Mouse (Mus musculus) forebrain, embryonic 12.5 days (tissue): ENCODE results near the gene Snx8. TPM values are rescaled to one million over a fixed set of nuclear protein-coding genes. Genes with fewer than 3 reads are reported as not detected.
"Not testable (repeated sequence)": the region's sequence is repeated elsewhere in the genome, so short reads cannot be mapped to it uniquely, and the experiment has no call there.

Source experiments
- ATAC-seq: fragments of 200-750 bp; cut with Nextera tagmentation; 2 replicates; pipeline ENCODE4 v1.8.0; 2017; ENCODE audit warnings: moderate TSS enrichment; ENCODE audit not compliant: low FRiP score
- H3K27ac ChIP-seq: fragments of 300-500 bp; sonication (generic); 2 replicates; pipeline ENCODE4 v1.5.1; 2016; ENCODE audit warnings: mild to moderate bottlenecking
- H3K27me3 ChIP-seq: fragments of 300-500 bp; sonication (generic); 2 replicates; pipeline ENCODE4 v1.6.1; 2016; ENCODE audit warnings: mild to moderate bottlenecking
- H3K36me3 ChIP-seq: fragments of 300-500 bp; sonication (generic); replicated peaks from 2 replicates; pipeline ENCODE4 v1.6.1; 2016; ENCODE audit warnings: mild to moderate bottlenecking
- H3K4me1 ChIP-seq: fragments of 300-500 bp; sonication (generic); 2 replicates; pipeline ENCODE4 v1.6.1; 2016
- H3K4me2 ChIP-seq: fragments of 300-500 bp; sonication (generic); 2 replicates; pipeline ENCODE4 v1.6.1; 2016; ENCODE audit warnings: mild to moderate bottlenecking, moderate library complexity
- H3K4me3 ChIP-seq: fragments of 300-500 bp; sonication (generic); replicated peaks from 2 replicates; pipeline ENCODE4 v1.5.1; 2016; ENCODE audit warnings: mild to moderate bottlenecking
- H3K9ac ChIP-seq: fragments of 300-500 bp; sonication (generic); 2 replicates; pipeline ENCODE4 v1.6.1; 2016; ENCODE audit warnings: mild to moderate bottlenecking
- H3K9me3 ChIP-seq: fragments of 300-500 bp; sonication (generic); 2 replicates; pipeline ENCODE4 v1.6.1; 2016
- WGBS: fragments of 180-500 bp; shearing (Covaris S2); methylation state at CpG from one replicate; pipeline ENCODE4 v1.1.7; 2016; 5-methylcytosine and 5-hydroxymethylcytosine counted together
- polyA plus RNA-seq: library from polyadenylated mRNA; unstranded; fragments of >200 nt; fragmentation: Nextera tagmentation; extraction: Ambion mirVana; gene quantifications from 2 replicates; pipeline ENCODE4 v1.2.1, GENCODE M21; 2016

Gene Snx8
- polyA plus RNA-seq, 1 experiment from 2014 or later = 20.7 TPM

GRCm38 (mm10) chr5:140379299-140379698 is 9.8 kb downstream of the Snx8 start:
- peaks cover 10% of the 10 kb centered on the region for H3K4me1 ChIP-seq
- WGBS = 84% methylated on average over 6 of the region's 6 CpGs
- H3K9me3 ChIP-seq = no peaks in the 10 kb centered on the region
- H3K27ac ChIP-seq = no peak overlapping the region
- no peak overlapping the region for H3K4me3 ChIP-seq
- H3K36me3 ChIP-seq = no peaks in the 10 kb centered on the region
- no peaks in the 10 kb centered on the region for H3K27me3 ChIP-seq
- no peak overlapping the region for H3K4me2 ChIP-seq
- no peak for ATAC-seq
- no peak overlapping the region for H3K9ac ChIP-seq

GRCm38 (mm10) chr5:140378121-140378853 is 10.8 kb downstream of the Snx8 start:
- Histone ChIP-seq H3K27ac (no peak overlapping the region), H3K4me1 (no peaks in the 10 kb centered on the region; the same call in 1 of the 2 replicates), H3K9ac (no peak overlapping the region), H3K4me2 (no peak overlapping the region), H3K27me3 (no peaks in the 10 kb centered on the region), H3K36me3 (no peaks in the 10 kb centered on the region), H3K4me3 (no peak overlapping the region), H3K9me3 (no peaks in the 10 kb centered on the region)
- WGBS = 93% methylated on average over 6 of the region's 6 CpGs
- ATAC-seq = no peak

GRCm38 (mm10) chr5:140375249-140375829 is 13.7 kb downstream of the Snx8 start:
- 93% methylated on average over 4 of the region's 4 CpGs for WGBS
- no peak overlapping the region for H3K27ac ChIP-seq
- no peaks in the 10 kb centered on the region for H3K9me3 ChIP-seq
- H3K36me3 ChIP-seq = no peaks in the 10 kb centered on the region
- H3K4me1 ChIP-seq = no peaks in the 10 kb centered on the region; the same call in 1 of the 2 replicates
- H3K9ac ChIP-seq = no peak overlapping the region
- H3K4me2 ChIP-seq = no peak overlapping the region
- no peak overlapping the region for H3K4me3 ChIP-seq
- no peaks in the 10 kb centered on the region for H3K27me3 ChIP-seq
- no peak for ATAC-seq

- WGBS = 50% methylated on average over 3 of the region's 3 CpGs
- H3K9ac ChIP-seq = no peak overlapping the region
- H3K27me3 ChIP-seq = no peaks in the 10 kb centered on the region
- no peaks in the 10 kb centered on the region for H3K36me3 ChIP-seq
- no peaks in the 10 kb centered on the region for H3K9me3 ChIP-seq
- H3K27ac ChIP-seq = no peak overlapping the region
- no peak overlapping the region for H3K4me2 ChIP-seq
- H3K4me3 ChIP-seq = no peak overlapping the region
- H3K4me1 ChIP-seq = no peaks in the 10 kb centered on the region; the same call in 1 of the 2 replicates
- ATAC-seq = no peak
These were observed 14.8 kb downstream of the Snx8 start for GRCm38 (mm10) chr5:140374226-140374625.

- no peak for ATAC-seq
- WGBS = 76% methylated on average over 2 of the region's 2 CpGs
These were observed 15.4 kb downstream of the Snx8 start for GRCm38 (mm10) chr5:140373711-140374110.

GRCm38 (mm10) chr5:140371671-140372070 is 17.4 kb downstream of the Snx8 start:
- no peak for ATAC-seq
- Histone ChIP-seq H3K9me3 (no peaks in the 10 kb centered on the region), H3K9ac (no peak overlapping the region), H3K4me2 (no peak overlapping the region), H3K27ac (no peak overlapping the region), H3K4me1 (no peaks in the 10 kb centered on the region; the same call in 1 of the 2 replicates), H3K27me3 (no peaks in the 10 kb centered on the region), H3K4me3 (no peak overlapping the region), H3K36me3 (no peaks in the 10 kb centered on the region)
- WGBS = 95% methylated on average over 3 of the region's 3 CpGs

More at GRCm38 (mm10) chr5:140373711-140374110, 15.4 kb downstream of the Snx8 start:
- Histone ChIP-seq H3K36me3 (no peaks in the 10 kb centered on the region), H3K4me3 (no peak overlapping the region), H3K4me2 (no peak overlapping the region), H3K27ac (no peak overlapping the region), H3K9ac (no peak overlapping the region), H3K27me3 (no peaks in the 10 kb centered on the region), H3K4me1 (no peaks in the 10 kb centered on the region; the same call in 1 of the 2 replicates), H3K9me3 (no peaks in the 10 kb centered on the region)

GRCm38 (mm10) chr5:140370446-140371254 is 18.4 kb downstream of the Snx8 start:
- H3K4me3 ChIP-seq = no peak overlapping the region
- H3K27ac ChIP-seq = no peak overlapping the region
- no peak for ATAC-seq
- H3K9ac ChIP-seq = no peak overlapping the region
- no peak overlapping the region for H3K4me2 ChIP-seq
- H3K4me1 ChIP-seq = no peaks in the 10 kb centered on the region; the same call in 1 of the 2 replicates
- H3K9me3 ChIP-seq = no peaks in the 10 kb centered on the region
- WGBS = 87% methylated on average over 6 of the region's 6 CpGs
- no peaks in the 10 kb centered on the region for H3K27me3 ChIP-seq
- no peaks in the 10 kb centered on the region for H3K36me3 ChIP-seq

- ATAC-seq = no peak
- no peaks in the 10 kb centered on the region for H3K36me3 ChIP-seq
- H3K9ac ChIP-seq = no peak overlapping the region
- H3K4me3 ChIP-seq = no peak overlapping the region
- no peak overlapping the region for H3K27ac ChIP-seq
- 97% methylated on average over 2 of the region's 2 CpGs for WGBS
- no peaks in the 10 kb centered on the region for H3K9me3 ChIP-seq
- no peaks in the 10 kb centered on the region for H3K27me3 ChIP-seq
- H3K4me1 ChIP-seq = no peaks in the 10 kb centered on the region; the same call in 1 of the 2 replicates
- H3K4me2 ChIP-seq = no peak overlapping the region
These were observed 19.6 kb downstream of the Snx8 start for GRCm38 (mm10) chr5:140369466-140369865.

GRCm38 (mm10) chr5:140368926-140369325 is 20.1 kb downstream of the Snx8 start:
- Histone ChIP-seq H3K27ac (no peak overlapping the region), H3K4me1 (no peaks in the 10 kb centered on the region), H3K27me3 (no peaks in the 10 kb centered on the region), H3K9ac (no peak overlapping the region), H3K9me3 (no peaks in the 10 kb centered on the region), H3K36me3 (no peaks in the 10 kb centered on the region), H3K4me2 (no peak overlapping the region), H3K4me3 (no peak overlapping the region)
- no peak for ATAC-seq
- WGBS = 97% methylated on average over 4 of the region's 4 CpGs

- H3K4me2 ChIP-seq, ATAC-seq, H3K9me3 ChIP-seq, H3K4me3 ChIP-seq, H3K27ac ChIP-seq, H3K27me3 ChIP-seq, H3K36me3 ChIP-seq, H3K9ac ChIP-seq, H3K4me1 ChIP-seq: not testable (repeated sequence)
- 83% methylated on average over 2 of the region's 2 CpGs for WGBS
These were observed 20.9 kb downstream of the Snx8 start for GRCm38 (mm10) chr5:140368126-140368525.

- H3K36me3 ChIP-seq = 0 out of 2 replicates have a peak, but pooled peaks cover 5% of the 10 kb centered on the region
- 93% methylated on average over 5 of the region's 5 CpGs for WGBS
- no peak for ATAC-seq
These were observed 24.6 kb downstream of the Snx8 start for GRCm38 (mm10) chr5:140364415-140364814.

GRCm38 (mm10) chr5:140359930-140360674 is 29.0 kb downstream of the Snx8 start:
- ATAC-seq = no peak
- WGBS = 66% methylated on average over 14 of the region's 14 CpGs
- no peak overlapping the region for H3K27ac ChIP-seq
- no peaks in the 10 kb centered on the region for H3K27me3 ChIP-seq
- no peaks in the 10 kb centered on the region for H3K4me1 ChIP-seq
- peaks cover 39% of the 10 kb centered on the region for H3K36me3 ChIP-seq
- H3K4me3 ChIP-seq = no peak overlapping the region
- H3K9ac ChIP-seq = no peak overlapping the region
- H3K9me3 ChIP-seq = 0 out of 2 replicates have a peak, but pooled peaks cover 4% of the 10 kb centered on the region
- H3K4me2 ChIP-seq = no peak overlapping the region

More at GRCm38 (mm10) chr5:140364415-140364814, 24.6 kb downstream of the Snx8 start:
- H3K27ac ChIP-seq = no peak overlapping the region
- H3K4me1 ChIP-seq = no peaks in the 10 kb centered on the region
- H3K9me3 ChIP-seq = 0 out of 2 replicates have a peak, but pooled peaks cover 4% of the 10 kb centered on the region
- no peak overlapping the region for H3K4me2 ChIP-seq
- H3K9ac ChIP-seq = no peak overlapping the region
- H3K27me3 ChIP-seq = no peaks in the 10 kb centered on the region
- no peak overlapping the region for H3K4me3 ChIP-seq
